Mouse (Mus musculus) intestine, postnatal 0 days (tissue): Measurements from ENCODE around the gene Dzip1l. TPM values are rescaled to one million over a fixed set of nuclear protein-coding genes. Genes with fewer than 3 reads are reported as not detected.

Experiments
- ATAC-seq: fragments of 200-750 bp; cut with Nextera tagmentation; 2 replicates; pipeline ENCODE4 v1.8.0; 2017; ENCODE audit warnings: mild to moderate bottlenecking, moderate TSS enrichment, moderate library complexity
- H3K27ac ChIP-seq: fragments of 300-500 bp; sonication (generic); 2 replicates; pipeline ENCODE4 v1.5.1; 2014; ENCODE audit warnings: mild to moderate bottlenecking, low read depth, low read length, moderate library complexity
- H3K27me3 ChIP-seq: fragments of 300-500 bp; sonication (generic); replicated peaks from 2 replicates; pipeline ENCODE4 v1.6.1; 2014; ENCODE audit warnings: low read length, mixed read lengths; ENCODE audit not compliant: control insufficient read depth, insufficient read depth
- H3K36me3 ChIP-seq: fragments of 300-500 bp; sonication (generic); 2 replicates; pipeline ENCODE4 v1.6.1; 2014; ENCODE audit warnings: mild to moderate bottlenecking, moderate library complexity; ENCODE audit not compliant: control insufficient read depth, insufficient read depth
- H3K4me1 ChIP-seq: fragments of 300-500 bp; sonication (generic); replicated peaks from 2 replicates; pipeline ENCODE4 v1.6.1; 2014; ENCODE audit warnings: antibody characterized with exemption, low read length, mixed read lengths; ENCODE audit not compliant: control insufficient read depth, insufficient read depth
- H3K4me2 ChIP-seq: fragments of 300-500 bp; sonication (generic); replicated peaks from 2 replicates; pipeline ENCODE4 v1.6.1; 2014; ENCODE audit warnings: low read depth, mild to moderate bottlenecking, moderate library complexity
- H3K4me3 ChIP-seq: fragments of 300-500 bp; sonication (generic); 2 replicates; pipeline ENCODE4 v1.5.1; 2014; ENCODE audit warnings: low read depth, low read length
- H3K9ac ChIP-seq: fragments of 300-500 bp; sonication (generic); 2 replicates; pipeline ENCODE4 v1.6.1; 2014; ENCODE audit warnings: mild to moderate bottlenecking, low read depth, low read length
- H3K9me3 ChIP-seq: fragments of 300-500 bp; sonication (generic); 2 replicates; pipeline ENCODE4 v1.6.1; 2016; ENCODE audit warnings: mixed run types; ENCODE audit not compliant: control insufficient read depth
- CTCF ChIP-seq: sonication (generic); IDR thresholded peaks from 2 replicates; pipeline ENCODE4 v1.5.1; 2016; ENCODE audit warnings: low read depth, mild to moderate bottlenecking, control low read depth, antibody characterized with exemption, moderate library complexity
- WGBS: fragments of 180-500 bp; shearing (Covaris S2); extraction: QIAGEN DNeasy Blood & Tissue Kit; methylation state at CpG from one replicate; pipeline ENCODE4 v1.1.7; 2014; 5-methylcytosine and 5-hydroxymethylcytosine counted together
- polyA plus RNA-seq: library from polyadenylated mRNA; unstranded; fragments of >200 nt; fragmentation: Nextera tagmentation; extraction: Ambion mirVana; gene quantifications from 2 replicates; pipeline ENCODE4 v1.2.1, GENCODE M21; 2015

The Dzip1l gene
- polyA plus RNA-seq, 1 experiment from 2014 or later: 3.3 TPM

GRCm38 (mm10) chr9:99639957-99640356 is 10.7 kb downstream of the Dzip1l start:
- Histone ChIP-seq H3K27ac (no peak overlapping the region), H3K4me3 (no peak overlapping the region), H3K36me3 (no peaks in the 10 kb centered on the region), H3K27me3 (no peaks in the 10 kb centered on the region), H3K4me2 (no peak overlapping the region), H3K4me1 (no peaks in the 10 kb centered on the region), H3K9me3 (no peaks in the 10 kb centered on the region), H3K9ac (no peak overlapping the region)
- ATAC-seq: no peak
- no peak for TF ChIP-seq CTCF
- WGBS: 53% methylated on average over 5 of the region's 5 CpGs

DNA sequence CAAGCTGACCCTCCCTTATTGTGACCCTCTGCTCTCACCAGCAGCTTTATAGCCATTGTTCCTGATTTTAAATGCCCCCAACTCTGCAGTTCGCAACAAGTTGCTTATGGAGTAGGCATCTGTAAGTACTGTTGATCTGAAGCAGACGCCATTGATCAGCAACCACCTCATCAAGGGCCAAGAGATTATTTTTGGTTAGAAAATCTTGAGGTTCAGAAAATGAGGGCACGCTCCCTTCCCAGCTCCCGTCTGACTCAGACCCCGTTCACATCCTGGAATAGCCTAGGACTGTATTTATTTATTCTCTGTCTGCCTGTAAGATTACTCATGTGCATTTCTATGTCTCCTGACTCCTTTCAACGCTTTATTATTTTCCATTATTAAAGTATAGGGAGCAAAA is 16.1 kb downstream of the Dzip1l start:
- Histone ChIP-seq H3K36me3 (peaks cover 4% of the 10 kb centered on the region; the same call in 1 of the 2 replicates), H3K9me3 (no peaks in the 10 kb centered on the region), H3K9ac (no peak overlapping the region), H3K27me3 (no peaks in the 10 kb centered on the region), H3K27ac (no peak overlapping the region), H3K4me1 (no peaks in the 10 kb centered on the region), H3K4me3 (no peak overlapping the region), H3K4me2 (no peak overlapping the region)
- TF ChIP-seq CTCF: no peak
- ATAC-seq: no peak
- 86% methylated on average over 6 of the region's 6 CpGs for WGBS

- Histone ChIP-seq H3K27me3 (no peaks in the 10 kb centered on the region), H3K4me1 (no peaks in the 10 kb centered on the region), H3K27ac (no peak overlapping the region), H3K4me3 (no peak overlapping the region), H3K4me2 (no peak overlapping the region), H3K9me3 (no peaks in the 10 kb centered on the region), H3K9ac (no peak overlapping the region), H3K36me3 (peaks cover 4% of the 10 kb centered on the region; the same call in 1 of the 2 replicates)
- no peak for ATAC-seq
- 85% methylated on average over 6 of the region's 6 CpGs for WGBS
- TF ChIP-seq CTCF: no peak
Observed at GRCm38 (mm10) chr9:99646102-99646501, 16.8 kb downstream of the Dzip1l start.

DNA sequence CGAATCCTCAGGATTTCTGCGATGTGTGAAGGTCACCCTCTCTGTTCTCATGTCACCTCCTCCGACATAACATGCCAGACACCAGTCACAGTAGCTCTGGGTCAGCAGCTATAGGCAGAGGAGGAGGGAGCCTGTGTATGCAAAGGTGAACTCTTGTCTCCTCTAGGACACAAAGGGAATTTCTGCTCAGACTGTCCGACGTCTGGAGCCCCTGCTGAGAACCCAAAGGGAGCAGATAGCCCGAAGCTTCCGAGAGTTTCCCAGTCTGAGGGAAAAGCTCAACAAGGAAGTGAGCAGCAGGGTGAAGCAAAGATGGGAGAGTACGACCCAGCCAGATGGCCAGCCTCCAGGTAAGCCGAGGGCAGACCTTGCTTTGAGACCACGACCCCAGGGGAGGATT is 31.5 kb downstream of the Dzip1l start:
- no peak overlapping the region for H3K9ac ChIP-seq
- H3K4me2 ChIP-seq: no peak overlapping the region
- no peak for ATAC-seq
- no peaks in the 10 kb centered on the region for H3K9me3 ChIP-seq
- WGBS: 84% methylated on average over 10 of the region's 10 CpGs
- TF ChIP-seq CTCF: no peak
- no peaks in the 10 kb centered on the region for H3K4me1 ChIP-seq
- 0 out of 2 replicates have a peak, but pooled peaks cover 3% of the 10 kb centered on the region for H3K36me3 ChIP-seq
- no peak overlapping the region for H3K27ac ChIP-seq
- H3K27me3 ChIP-seq: no peaks in the 10 kb centered on the region
- H3K4me3 ChIP-seq: no peak overlapping the region

GRCm38 (mm10) chr9:99661606-99662166 is 32.4 kb downstream of the Dzip1l start:
- Histone ChIP-seq H3K36me3 (0 out of 2 replicates have a peak, but pooled peaks cover 3% of the 10 kb centered on the region), H3K4me3 (no peak overlapping the region), H3K4me1 (no peaks in the 10 kb centered on the region), H3K9ac (no peak overlapping the region), H3K4me2 (no peak overlapping the region), H3K27ac (no peak overlapping the region), H3K27me3 (no peaks in the 10 kb centered on the region), H3K9me3 (no peaks in the 10 kb centered on the region)
- WGBS: 62% methylated on average over 16 of the region's 16 CpGs
- TF ChIP-seq CTCF: peak; percentile 19; the same call in 1 of the 2 replicates
- no peak for ATAC-seq

GRCm38 (mm10) chr9:99662406-99662805 is 33.1 kb downstream of the Dzip1l start:
- no peak overlapping the region for H3K9ac ChIP-seq
- no peak for ATAC-seq
- H3K9me3 ChIP-seq: no peaks in the 10 kb centered on the region
- no peak overlapping the region; the same call in 1 of the 2 replicates for H3K4me2 ChIP-seq
- H3K4me1 ChIP-seq: no peaks in the 10 kb centered on the region
- H3K4me3 ChIP-seq: no peak overlapping the region
- H3K27ac ChIP-seq: no peak overlapping the region
- H3K36me3 ChIP-seq: 0 out of 2 replicates have a peak, but pooled peaks cover 3% of the 10 kb centered on the region
- H3K27me3 ChIP-seq: no peaks in the 10 kb centered on the region
- TF ChIP-seq CTCF: peak; percentile 87
- WGBS: 23% methylated on average over 7 of the region's 7 CpGs
